Mouse (Mus musculus): ENCODE measurements at regions not wholly inside any gene's neighbourhood (a gene's known extent, or its start where the extent isn't known, plus 50 kb on each side); places are given as distances from the start of the nearest gene placed in this dataset.

DNA sequence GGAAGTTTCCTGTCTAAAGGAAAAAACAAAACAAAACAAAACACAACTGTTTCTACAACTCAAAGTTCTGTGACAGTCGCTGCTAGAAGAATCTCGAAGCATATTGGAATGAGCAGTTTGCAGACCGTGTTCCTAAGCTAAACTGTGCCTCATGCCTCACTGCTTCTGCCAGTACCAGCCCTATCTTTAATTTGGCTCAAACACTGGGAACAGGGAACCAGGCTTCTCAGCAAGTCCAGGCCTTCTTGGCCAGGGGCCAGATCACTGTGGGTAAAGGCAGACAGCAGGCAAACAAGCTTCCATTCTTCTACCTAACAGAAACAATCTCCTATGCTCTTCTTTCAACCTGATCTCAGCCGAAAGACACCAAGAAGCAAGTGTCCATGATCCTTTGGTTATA lies 56.5 kb downstream of the Tmsb4x start:
- DNase-seq = peak; percentile 63

DNA sequence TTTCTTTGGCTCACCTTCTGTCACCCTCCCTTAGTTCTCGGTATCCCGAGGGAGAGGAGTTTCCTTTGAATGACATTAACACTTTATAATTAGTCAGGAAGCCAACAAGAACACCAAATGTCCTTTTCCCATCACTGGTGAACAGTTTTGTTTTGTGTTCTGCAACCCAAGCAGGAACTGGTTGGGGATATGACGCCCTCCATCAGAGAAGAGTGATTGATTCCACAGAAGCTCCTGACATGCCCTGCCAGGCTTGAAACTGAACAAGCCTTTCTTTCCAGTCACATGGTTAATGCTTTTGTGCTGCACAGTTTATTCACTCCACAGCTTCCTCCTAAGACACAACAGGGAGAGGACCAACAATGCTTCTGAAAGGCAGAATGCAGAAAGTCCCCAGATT lies 57.8 kb downstream of the Tmsb4x start:
- DNase-seq = peak; percentile 1

DNA sequence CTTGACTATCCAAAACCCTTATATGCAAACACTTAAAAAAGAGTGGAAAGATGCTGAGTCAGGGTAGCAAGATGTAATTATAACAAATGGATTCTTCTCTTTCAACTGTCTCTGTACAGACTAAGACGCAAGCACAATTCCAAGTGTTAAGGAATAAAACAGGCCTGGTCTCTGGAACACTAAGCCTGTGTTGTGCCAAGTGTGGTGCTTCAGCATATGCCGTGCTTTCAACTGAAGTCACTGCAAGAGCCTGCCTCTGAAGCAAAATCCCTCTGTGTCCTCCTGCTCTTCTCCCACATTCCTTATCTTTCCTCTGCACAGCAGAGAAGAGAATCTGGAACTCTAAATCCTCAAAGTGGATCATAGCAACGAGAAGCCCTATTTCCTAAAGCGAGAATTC lies 59.7 kb downstream of the Tmsb4x start:
- DNase-seq = no peak

DNA sequence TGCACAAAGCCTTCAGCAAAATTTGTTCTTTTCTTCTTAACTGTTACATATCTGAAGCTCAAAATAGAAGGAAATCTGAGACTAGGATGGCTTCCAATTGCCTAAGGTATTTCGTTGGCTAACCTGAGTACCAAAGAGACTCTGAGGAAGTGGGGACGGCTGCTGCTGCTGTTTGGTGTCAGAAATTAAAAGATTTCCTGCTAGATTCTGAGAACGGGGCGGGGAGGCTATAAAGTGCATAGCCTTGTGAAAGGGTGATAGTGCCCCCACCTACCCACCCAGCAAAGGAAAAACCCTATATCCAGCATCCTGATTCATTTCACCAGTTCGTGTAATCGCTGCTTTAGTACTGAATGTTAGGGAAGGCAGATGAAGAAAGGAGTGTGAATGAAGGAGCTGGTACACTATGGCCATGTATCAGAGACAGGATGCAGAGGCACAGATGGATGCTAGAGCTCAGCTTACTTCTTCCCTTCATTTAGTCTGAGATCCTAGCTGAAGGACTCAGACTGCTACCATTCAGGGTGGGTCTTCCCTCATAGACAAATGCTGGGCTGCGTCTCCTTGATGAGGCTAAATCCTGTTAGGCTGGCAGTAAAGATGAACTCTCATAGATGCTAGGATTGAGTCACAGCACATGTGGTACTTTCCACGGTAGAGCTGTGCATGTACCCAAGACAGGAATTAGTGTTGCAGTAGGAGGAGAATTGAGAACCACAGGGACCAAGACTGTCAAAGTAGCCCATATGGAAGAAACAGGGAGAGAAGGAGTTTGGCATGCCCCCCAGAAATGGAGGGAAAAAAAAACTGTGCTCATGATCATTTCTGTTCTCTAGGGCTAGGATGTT lies 62.4 kb downstream of the Tmsb4x start:
- no peak for DNase-seq

DNA sequence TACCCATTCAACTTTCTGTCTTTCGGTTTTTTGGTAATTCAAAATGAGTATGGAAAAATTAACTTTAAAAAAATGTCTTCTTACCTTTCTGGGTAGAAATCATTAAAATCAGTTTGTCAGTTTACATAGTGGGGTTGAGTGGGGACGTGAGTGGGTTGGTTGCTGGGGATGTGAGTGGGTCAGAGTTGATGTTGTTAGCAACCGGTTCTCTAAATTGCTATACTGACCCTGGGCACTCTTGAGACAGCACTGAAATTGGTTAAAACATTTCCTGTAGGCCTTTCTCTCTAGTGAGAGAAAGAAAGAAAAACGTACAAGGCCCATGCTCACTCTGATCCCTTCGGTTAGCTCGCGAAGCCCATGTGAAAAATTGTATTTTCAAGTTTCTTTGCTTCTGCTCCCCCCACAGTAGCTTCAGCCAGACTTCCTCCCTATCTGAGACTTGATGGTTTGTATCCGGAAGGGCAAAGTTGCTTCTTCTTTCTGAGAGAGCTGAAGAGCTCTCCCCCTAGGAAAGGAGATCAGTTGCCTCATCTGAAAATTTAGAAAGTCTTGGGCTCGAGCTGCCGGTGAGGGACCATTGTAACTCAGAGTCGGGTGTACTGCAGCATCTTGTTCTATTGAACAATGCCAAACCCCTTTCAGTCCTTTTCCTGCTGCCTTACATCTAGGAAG lies 63.5 kb downstream of the Tmsb4x start:
- no peak for DNase-seq

DNA sequence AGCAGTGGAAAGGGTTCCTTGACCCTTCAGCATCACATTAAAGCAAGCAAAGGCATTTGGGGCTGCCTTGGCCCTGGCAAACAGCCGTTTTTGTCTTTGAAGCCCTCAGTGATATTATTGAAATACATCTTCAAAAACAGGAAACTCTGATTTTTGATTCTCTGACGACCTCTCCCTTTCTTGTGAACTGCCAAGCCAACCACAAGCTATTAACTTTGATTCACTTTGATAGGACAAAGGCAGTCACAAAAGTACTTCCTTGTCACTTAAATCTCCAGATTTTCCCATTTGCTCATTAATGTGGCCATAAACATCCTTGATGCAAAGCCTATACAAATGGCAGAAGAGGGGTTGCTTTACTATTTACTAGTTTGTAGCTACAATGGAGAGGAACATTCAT lies 70.0 kb downstream of the Tmsb4x start:
- no peak for DNase-seq

DNA sequence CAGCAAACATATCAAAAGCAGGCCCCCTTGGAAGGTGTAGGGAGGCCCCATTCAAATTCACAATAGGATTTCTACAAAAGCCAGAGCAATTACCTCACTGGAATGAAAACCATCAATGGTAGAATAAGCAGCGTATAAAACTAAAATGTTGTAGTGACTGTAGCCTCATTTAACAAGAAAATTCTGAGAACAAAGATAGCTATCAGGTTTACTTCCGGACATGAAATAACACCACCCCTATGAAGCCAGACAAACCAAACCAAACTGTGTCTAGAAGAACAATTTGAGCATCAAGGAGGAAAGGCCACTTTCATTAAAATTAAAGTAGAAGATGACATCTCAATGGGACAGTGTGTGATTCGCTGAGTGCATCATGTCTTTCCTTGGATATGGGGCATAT lies 74.9 kb downstream of the Tmsb4x start:
- no peak for DNase-seq

DNA sequence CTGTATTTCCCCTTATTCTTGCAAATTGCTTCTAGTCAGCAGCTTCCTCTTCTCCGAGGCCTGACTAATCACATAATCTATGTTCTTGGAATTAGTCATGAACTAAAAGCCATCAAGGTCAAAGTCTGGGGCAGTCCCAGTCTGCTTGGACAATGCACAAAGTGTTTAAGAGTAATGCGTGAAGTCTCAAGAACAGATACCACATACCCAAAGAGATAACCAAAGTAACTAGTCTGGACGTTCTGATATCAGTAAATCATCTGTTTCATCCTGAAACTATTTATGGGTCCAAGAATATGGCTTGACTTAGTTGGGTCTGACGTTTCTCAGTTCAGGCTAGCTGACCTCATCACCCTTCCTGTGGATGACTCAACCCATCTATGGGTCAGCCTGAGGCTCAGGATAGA lies 76.1 kb downstream of the Tmsb4x start:
- DNase-seq = no peak

DNA sequence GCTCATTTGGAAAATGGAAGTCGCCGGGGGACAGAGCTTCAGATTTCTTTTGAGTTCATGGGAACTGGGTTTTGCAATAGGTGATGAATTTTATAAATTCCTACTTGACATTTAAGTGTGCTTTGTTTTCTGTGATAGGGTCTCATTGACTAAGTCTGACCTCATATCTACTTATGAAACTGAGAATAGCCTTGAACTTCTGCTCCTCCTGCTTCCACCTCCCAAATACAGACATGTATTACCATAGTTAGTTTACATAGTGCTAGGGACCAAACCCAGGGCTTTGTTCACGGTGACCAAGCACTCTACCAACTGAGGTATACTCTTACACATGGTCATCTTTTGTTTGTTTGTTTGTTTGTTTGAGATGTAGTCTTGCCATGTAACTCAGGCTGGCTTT lies 77.8 kb downstream of the Tmsb4x start:
- no peak for DNase-seq

DNA sequence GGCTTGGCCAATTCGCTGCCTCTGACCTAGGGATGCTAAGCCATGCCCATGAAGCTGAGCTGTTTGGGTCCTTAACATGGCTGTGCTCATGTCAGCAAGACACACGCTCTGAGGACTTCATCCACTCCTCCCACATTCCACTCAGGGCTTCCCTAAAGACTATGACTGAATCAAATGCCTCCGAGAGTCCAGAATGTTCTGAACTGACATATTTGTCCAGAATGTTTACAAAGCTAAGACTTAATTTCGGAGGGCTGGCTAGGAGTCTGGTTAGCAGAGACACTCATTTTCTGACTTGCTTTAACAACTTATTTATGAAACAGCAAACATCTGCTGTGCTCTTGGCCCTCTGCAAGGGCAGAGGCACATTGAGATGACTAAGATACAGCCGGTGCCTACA lies 78.5 kb downstream of the Tmsb4x start:
- no peak for DNase-seq

DNA sequence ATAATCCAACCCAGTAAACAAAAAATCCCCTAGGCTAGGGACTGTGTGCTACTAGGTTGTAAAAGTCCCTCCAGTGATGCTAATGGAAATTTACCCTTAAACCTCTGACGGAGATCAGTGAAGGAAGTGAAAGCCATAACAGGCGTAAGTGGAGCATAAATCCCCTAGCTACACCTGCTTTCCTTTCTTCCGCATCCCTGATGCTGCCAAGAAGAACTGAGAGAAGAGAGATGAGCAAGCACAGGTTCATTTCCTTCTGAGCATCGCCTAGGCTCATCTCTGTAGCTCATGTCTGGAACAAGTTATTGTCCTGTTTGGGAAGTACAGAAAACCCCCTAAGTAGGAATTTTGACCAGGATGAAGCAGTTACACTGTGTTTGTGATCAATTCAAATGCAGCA lies 89.8 kb downstream of the Tmsb4x start:
- peak; percentile 1 for DNase-seq

DNA sequence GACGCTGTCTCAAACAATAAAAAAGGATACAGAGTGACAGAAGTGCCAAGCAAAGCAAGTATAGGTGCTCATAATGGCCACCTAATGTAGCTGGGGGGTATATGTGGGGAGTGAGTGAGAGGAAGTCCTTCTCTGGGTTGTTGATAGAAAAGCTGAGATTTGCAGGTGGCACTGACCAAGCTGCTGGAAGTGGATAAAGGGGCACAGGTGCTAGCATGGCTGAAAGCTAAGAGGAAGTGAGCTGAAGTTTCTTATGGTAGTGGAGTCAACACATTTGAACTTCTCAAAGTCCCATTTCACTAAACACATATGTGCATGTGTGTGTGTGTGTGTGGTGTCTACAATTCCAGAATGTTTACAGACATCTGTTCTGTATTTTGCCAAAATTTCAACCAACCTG lies 94.0 kb downstream of the Tmsb4x start:
- no peak for DNase-seq

DNA sequence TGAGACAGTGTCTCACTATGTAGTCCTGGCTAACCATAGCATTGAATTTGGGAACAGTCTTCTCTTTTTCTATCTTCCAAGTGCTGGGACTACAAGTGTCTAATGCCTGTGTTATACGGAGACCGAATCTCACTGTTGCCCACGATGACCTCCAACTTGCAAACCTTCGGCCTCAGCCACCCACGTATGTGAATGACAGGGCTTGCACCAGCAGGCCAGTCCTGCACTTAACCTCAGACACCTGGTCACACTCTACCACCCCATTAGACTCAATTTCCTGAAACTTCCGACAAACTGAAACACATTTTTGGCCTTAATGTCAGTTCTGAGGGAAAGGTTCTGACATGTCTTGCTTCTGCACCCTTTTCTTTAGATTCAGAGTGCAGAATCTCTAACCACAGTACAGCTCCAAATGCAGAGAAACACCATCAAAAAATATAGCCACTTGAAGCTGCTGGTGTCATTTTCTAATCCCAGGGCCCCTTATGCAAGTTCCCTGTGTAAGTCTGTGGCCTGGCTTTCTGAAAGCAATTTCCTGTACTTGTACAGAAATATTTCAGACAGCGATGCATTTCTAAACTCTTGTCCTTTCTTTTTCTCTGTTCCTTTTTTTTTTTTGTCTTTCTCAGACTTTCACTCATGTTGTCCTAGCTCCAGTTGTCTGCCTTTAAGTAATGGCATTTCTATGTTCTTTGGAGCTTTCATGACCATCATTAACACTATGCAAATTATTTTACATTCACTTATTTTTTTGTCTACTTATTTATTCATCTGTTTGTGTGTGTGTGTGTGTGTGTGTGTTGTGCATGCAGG lies 97.8 kb downstream of the Tmsb4x start:
- no peak for DNase-seq

DNA sequence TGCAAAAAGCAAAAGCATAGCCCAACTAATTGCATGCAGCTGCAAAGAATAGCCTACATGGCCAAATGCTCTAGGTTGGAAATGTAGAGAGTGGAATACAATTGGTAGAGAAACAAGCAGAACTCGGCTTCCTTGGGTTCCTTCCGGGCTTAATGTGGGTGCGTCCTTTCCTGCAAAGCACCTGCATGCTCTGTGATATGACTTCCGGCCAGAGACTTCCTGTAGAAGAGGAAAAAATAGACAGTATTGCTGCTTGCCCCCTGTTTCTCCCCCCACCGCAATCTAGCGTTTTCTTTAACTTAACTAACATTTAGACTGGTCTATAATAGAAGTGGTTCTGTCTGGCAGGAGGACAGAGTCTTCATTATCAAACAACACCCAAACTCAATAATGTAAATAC lies 100.8 kb downstream of the Tmsb4x start:
- no peak for DNase-seq

DNA sequence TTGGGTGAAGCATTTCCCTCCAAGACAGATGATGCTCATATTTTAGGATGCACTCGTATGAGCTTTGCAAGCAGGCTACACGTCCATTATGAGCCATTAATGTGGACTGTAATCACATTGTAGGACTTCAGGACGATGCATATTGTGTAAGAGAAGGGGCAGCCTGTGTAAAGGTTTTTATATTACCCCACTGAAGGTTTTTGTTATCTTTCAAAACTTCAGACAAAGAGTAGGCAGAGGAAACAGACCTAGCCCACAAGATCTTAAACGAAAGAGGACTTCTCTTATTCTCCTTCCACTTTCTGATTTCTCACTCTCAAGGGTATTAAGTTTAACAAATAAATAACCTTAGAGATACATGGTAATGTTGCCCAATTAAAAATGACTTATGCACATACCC lies 101.6 kb downstream of the Tmsb4x start:
- DNase-seq = no peak

DNA sequence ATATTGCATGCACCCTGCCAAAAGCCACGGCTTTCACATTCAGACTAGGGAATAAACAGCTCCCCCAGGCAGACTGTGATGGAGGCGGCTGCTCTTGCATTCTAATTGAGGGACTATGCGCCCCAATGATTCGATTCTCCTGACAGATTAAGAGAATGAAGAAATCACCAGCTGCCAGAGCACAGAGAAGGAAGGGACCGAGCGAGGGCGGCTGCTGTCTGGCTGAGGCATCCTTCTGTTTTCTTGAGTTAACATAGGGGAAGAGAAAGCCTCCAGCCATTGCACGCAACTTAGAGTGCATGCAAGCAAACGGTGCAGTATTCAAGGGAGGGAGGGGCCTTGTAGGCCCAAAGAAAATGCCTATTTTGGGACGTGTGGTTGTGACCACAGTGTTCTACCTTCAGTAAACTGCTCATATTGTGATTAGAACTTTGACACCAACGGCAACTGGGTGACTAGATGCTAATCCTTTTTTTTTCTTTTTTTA lies 103.1 kb downstream of the Tmsb4x start:
- DNase-seq = peak; percentile 21

DNA sequence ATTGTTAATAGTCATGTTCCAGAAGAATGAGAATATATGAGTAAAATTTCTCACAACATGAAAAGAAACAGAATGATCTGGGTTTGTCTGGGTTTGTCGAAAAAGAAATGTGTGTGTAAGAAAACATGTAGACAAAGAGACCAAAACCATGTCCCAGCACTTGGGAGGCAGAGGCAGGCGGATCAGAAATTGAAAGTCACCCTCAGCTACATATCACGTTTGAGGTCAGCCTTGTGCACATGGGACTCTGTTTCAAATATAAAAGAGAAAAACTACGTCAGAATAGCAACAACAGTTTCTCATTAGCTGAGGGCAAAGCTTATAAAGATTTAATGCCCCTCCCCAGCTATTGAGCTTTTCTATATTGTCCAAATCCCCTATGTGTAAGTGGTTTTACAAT lies 103.8 kb downstream of the Tmsb4x start:
- DNase-seq = no peak

DNA sequence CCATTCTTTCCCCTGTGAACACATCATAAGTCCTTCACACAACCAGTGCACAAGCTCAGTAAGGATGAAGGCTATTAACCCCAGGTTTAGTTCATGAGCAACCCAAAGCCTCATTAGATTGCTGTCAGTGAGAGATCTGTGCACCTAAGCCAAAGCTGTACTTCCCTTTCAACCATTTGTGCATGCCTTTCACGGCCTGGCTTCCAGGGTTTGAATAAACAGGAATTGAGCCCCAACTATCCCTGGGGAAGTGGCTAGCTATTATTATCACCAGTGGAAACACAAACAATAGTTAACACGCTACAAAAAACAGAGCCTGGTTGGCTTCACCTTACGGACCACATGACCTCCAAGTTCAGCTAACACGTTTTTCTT lies 104.9 kb downstream of the Tmsb4x start:
- no peak for DNase-seq

DNA sequence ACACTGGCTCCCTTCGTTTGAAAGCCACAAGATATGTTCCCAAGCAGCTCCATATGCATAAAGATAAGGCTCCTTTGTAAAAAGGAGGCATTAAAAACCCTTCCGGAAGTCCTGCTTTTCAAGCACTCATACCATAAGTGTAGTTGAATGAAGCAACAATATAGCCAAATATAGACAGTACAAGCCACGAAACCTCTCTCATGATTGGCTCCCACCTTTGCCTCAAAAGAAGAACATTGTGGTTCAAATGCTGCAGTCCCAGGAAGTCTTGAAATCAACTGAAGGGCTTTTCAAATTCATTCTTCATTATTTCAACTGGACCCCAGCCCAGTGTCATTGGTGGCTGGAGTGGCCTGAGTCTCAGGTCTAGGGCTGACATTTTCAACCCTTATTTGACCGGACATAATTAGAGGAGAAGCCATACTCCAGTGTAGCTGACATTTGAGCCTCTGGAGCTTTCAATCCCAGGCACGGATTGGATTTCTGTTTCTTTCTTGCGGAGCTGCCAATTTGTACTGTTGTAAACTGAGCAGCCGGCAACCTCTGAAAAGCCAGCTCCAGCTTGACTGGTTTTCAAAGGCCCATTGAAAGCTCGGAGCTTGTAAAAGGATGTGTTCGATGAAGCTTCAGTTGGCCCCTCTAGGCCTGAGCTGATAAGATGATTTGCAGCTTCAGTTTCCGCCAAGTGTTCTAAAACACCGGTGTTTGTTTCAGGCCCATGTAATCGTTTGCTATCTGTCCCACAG lies 105.4 kb downstream of the Tmsb4x start:
- DNase-seq = peak; percentile 1

DNA sequence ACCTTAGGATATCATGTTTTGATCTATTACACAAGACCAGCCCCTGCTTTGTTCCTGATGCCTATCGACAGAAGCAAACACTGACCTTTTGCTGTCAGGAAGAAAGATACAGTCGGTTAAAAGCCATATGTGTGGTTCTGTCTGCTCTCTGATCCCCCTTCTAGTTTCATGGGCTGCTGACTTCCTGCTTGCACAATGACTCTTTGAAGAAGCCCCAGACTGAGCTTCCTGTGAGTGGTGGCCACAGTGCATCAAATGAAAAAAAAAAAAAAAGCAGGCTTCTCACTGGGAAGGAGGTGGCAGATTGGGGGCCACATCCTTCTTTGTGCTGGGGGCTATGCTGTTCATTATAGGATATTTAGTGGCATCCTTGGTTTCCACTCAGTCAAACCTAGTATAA lies 107.2 kb downstream of the Tmsb4x start:
- DNase-seq = no peak

DNA sequence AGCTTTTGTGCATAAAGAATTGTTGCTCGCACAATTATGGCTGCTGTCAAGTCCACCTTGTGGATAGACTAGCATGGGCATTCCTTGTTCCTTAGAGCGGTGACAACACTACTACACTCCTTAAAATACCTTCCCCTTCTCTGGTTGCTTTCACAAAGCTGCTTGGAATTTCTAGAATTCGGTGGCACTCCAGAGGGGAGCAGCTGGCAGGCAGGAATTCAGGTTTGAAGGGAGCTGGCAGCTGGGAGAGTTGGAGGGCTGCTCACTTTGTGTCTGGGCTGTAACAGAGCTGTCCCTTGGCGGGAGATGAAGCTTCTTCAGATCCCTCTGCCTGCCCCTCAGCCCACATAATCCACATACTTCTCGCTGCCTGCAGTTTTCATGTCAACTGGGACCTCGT lies 109.7 kb downstream of the Tmsb4x start:
- no peak for DNase-seq

DNA sequence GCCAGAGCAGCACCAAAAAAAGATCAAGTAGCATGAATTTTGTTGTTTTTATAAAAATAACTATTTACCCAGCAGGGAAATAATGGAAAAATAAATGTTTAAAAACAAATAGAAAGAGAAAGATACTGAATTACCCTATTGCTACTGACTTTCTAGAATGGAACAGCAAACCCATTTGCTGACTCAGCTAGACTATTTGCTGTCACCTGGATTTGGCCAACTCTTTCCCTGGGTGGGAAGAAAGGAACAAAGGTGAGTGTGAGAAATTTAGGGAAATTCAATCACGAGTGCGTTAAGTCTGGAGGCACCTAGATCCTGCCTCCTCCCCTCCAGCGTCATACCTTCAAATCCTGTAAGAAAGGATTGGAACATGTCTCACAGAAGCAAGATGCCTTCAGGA lies 110.2 kb downstream of the Tmsb4x start:
- no peak for DNase-seq

DNA sequence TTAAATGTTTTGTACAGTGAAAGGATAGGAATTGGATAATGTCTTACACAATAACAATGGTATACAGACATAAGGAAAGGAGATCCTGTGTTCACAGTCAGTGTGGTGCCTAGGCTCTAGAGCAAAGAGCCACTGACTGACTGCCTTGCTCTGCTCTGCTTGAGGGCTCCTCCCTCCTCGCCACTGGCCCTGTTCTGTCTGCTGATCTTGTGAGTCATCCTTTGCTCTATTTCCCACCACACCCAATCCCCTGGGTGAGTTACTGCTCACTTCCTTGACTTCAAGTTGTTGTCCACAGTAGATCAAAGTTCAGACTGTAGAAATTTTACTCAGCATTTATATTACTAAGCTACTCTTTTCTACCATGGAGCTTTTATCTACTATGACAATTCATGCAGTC lies 117.3 kb downstream of the Tmsb4x start:
- DNase-seq = no peak

All from retina, postnatal 1 day (tissue).